In the genomic region with DNA sequence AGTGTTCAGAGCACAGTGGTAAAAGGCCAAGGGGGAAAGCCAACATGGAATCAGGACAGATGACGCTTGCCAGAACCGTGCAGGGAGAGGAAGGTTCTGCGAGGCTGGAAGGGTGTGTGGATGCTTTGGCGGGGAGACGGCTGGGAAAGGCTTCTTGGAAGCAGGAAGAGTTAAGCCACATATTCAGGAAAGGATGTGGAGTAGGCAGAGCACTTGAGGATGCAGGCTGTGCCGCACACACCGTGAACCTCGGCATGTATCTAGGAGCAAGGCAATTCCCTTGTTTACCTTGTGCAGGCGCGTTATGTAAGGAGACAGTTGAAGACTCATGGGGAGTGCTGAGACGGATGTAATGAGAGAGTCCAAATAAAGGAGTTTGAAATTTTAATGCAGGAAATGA, we compare ENCODE assay signal across 12 mouse cellular contexts. TPM values are rescaled to one million over a fixed set of nuclear protein-coding genes. Genes with fewer than 3 reads are reported as not detected.
DNase-seq lines count a peak whose midpoint lies in the region; ATAC-seq lines count a peak whose summit lies in the region.
"Had no signal": no experiment of that assay in that cellular context is flagged by ENCODE, and none has a peak within 500 bp of the region (broad histone marks: within the 10 kb centered on the region; RNA-seq: fewer than 3 reads in every experiment).

No protein-coding gene starts in this region.

- H3K27me3 ChIP-seq in hindbrain, embryonic 16.5 days (replicated peaks; ENCODE audit: control insufficient read depth, insufficient read depth, low read length): no peaks in the 10 kb centered on the region
- H3K27me3 ChIP-seq in hindbrain, embryonic 14.5 days (ENCODE audit: control insufficient read depth, insufficient read depth, low read length): no peaks in the 10 kb centered on the region
- H3K27me3 ChIP-seq in heart, embryonic 13.5 days (replicated peaks): no peaks in the 10 kb centered on the region
- H3K27me3 ChIP-seq: stomach, embryonic 15.5 days had no signal

- peaks cover 20% of the 10 kb centered on the region for H3K4me1 ChIP-seq in hindbrain, embryonic 16.5 days (ENCODE audit: control insufficient read depth, insufficient read depth, low read depth, low read length)
- H3K4me1 ChIP-seq in hindbrain, embryonic 14.5 days (replicated peaks; ENCODE audit: control insufficient read depth, insufficient read depth, low read length): peaks cover 12% of the 10 kb centered on the region
- peaks cover 39% of the 10 kb centered on the region for H3K4me1 ChIP-seq in heart, embryonic 13.5 days
- H3K4me1 ChIP-seq: megakaryocyte, embryonic 14.5 days; stomach, embryonic 15.5 days had no signal

- H3K9me3 ChIP-seq in hindbrain, embryonic 16.5 days (ENCODE audit: control insufficient read depth, low read length): no peaks in the 10 kb centered on the region
- H3K9me3 ChIP-seq in hindbrain, embryonic 14.5 days (ENCODE audit: control insufficient read depth, low read length): no peaks in the 10 kb centered on the region
- no peaks in the 10 kb centered on the region for H3K9me3 ChIP-seq in heart, embryonic 13.5 days
- H3K9me3 ChIP-seq: liver, embryonic 12.5 days; stomach, embryonic 15.5 days had no signal

- H3K9ac ChIP-seq in hindbrain, embryonic 16.5 days (ENCODE audit: low read depth, low read length): no peak overlapping the region
- H3K9ac ChIP-seq in hindbrain, embryonic 14.5 days: no peak overlapping the region
- H3K9ac ChIP-seq in heart, embryonic 13.5 days: peak overlapping the region; percentile 15; the same call in 1 of the 2 replicates
- H3K9ac ChIP-seq: liver, embryonic 12.5 days; stomach, embryonic 15.5 days had no signal

- no peak for ATAC-seq in hindbrain, embryonic 16.5 days
- no peak for ATAC-seq in hindbrain, embryonic 14.5 days (ENCODE audit: low FRiP score)
- no peak for ATAC-seq in heart, embryonic 13.5 days (ENCODE audit: extremely low read depth, insufficient number of reproducible peaks, low FRiP score, low TSS enrichment)
- ATAC-seq: liver, embryonic 12.5 days had no signal

- peaks cover 4% of the 10 kb centered on the region; the same call in 1 of the 2 replicates for H3K36me3 ChIP-seq in hindbrain, embryonic 16.5 days (ENCODE audit: control insufficient read depth, insufficient read depth, low read length)
- H3K36me3 ChIP-seq in hindbrain, embryonic 14.5 days (replicated peaks; ENCODE audit: control insufficient read depth, insufficient read depth): peaks cover 10% of the 10 kb centered on the region
- peaks cover 14% of the 10 kb centered on the region for H3K36me3 ChIP-seq in heart, embryonic 13.5 days
- H3K36me3 ChIP-seq: liver, embryonic 12.5 days had no signal

- 63% methylated on average over 11 of the region's 11 CpGs for WGBS in hindbrain, embryonic 16.5 days
- 57% methylated on average over 11 of the region's 11 CpGs for WGBS in hindbrain, embryonic 14.5 days
- 39% methylated on average over 11 of the region's 11 CpGs for WGBS in heart, embryonic 13.5 days

- no peak overlapping the region for H3K4me2 ChIP-seq in hindbrain, embryonic 16.5 days (ENCODE audit: low read length)
- H3K4me2 ChIP-seq in hindbrain, embryonic 14.5 days (replicated peaks): no peak overlapping the region
- H3K4me2 ChIP-seq in heart, embryonic 13.5 days: peak overlapping the region; percentile 35
- H3K4me2 ChIP-seq: liver, embryonic 12.5 days; stomach, embryonic 15.5 days had no signal

- 0 out of 2 replicates have a peak overlapping the region, but pooled peaks have one; percentile 5 for H3K27ac ChIP-seq in hindbrain, embryonic 16.5 days (ENCODE audit: low read depth, low read length)
- H3K27ac ChIP-seq in hindbrain, embryonic 14.5 days: no peak overlapping the region
- H3K27ac ChIP-seq in heart, embryonic 13.5 days (replicated peaks): peak overlapping the region; percentile 21; the same call in 1 of the 2 replicates
- H3K27ac ChIP-seq: kidney, postnatal 0 days; liver, embryonic 12.5 days; stomach, embryonic 15.5 days had no signal

- peak; percentile 65 for DNase-seq in adrenal gland, postnatal 14 days
- no peak for DNase-seq in adrenal gland, adult 8-10 months
- DNase-seq in hindbrain, embryonic 14.5 days (ENCODE audit: low spot score): no peak
- DNase-seq in cerebellum, adult 18-20 months: peak; percentile 66 to 70
- DNase-seq in thymus, postnatal 14 days: no peak
- DNase-seq in layer of hippocampus, adult 9-10 months (ENCODE audit: low spot score): no peak

- H3K4me3 ChIP-seq in hindbrain, embryonic 16.5 days (ENCODE audit: low read length): no peak overlapping the region
- no peak overlapping the region for H3K4me3 ChIP-seq in hindbrain, embryonic 14.5 days (replicated peaks; ENCODE audit: low read length)
- no peak overlapping the region for H3K4me3 ChIP-seq in heart, embryonic 13.5 days
- H3K4me3 ChIP-seq: liver, embryonic 12.5 days; megakaryocyte, embryonic 14.5 days; stomach, embryonic 15.5 days had no signal

RNA-seq across cellular contexts. Expression of gene Aar2, which starts 57.2 kb away (rescaled TPM):
- total RNA-seq in adrenal gland, postnatal 14 days (2021): 26.5 and 28.1 TPM in 2 replicates
- 10 to 100 TPM; 38.9 to 51.9 (median 47.2) TPM for total RNA-seq in adrenal gland, adult 8-10 months (2022)
- 44.5 and 48.8 TPM in 2 replicates for polyA plus RNA-seq in hindbrain, embryonic 16.5 days (2015; fragmentation: Nextera tagmentation; extraction: Ambion mirVana)
- polyA plus RNA-seq in hindbrain, embryonic 14.5 days (2014; fragmentation: Nextera tagmentation; extraction: Ambion mirVana): 53.5 and 55.0 TPM in 2 replicates
- polyA plus RNA-seq in heart, embryonic 13.5 days (2015; fragmentation: Nextera tagmentation; extraction: Ambion mirVana): 22.4 and 22.9 TPM in 2 replicates

Comparison
In these comparisons a context has a peak if more than half of its experiments do, and no peak if none do; other contexts are left out.
1. DNase-seq: peak in adrenal gland, postnatal 14 days (single experiment) and cerebellum, adult 18-20 months (2 of 2); none in adrenal gland, adult 8-10 months (single experiment), hindbrain, embryonic 14.5 days (single experiment), thymus, postnatal 14 days (single experiment) and layer of hippocampus, adult 9-10 months (single experiment).